Mouse (Mus musculus): Measurements from ENCODE around the gene Rrp12. TPM values are rescaled to one million over a fixed set of nuclear protein-coding genes. Genes with fewer than 3 reads are reported as not detected.

The Rrp12 gene
- polyA plus RNA-seq, 1 experiment from 2014 or later: 8.4 TPM

GRCm38 (mm10) chr19:41816410-41816809, 79.6 kb downstream of the Rrp12 start:
- Histone ChIP-seq H3K9me3 (replicated peaks; ENCODE audit: control insufficient read depth, low read length) (no peaks in the 10 kb centered on the region), H3K36me3 (ENCODE audit: control insufficient read depth, insufficient read depth, low read length) (no peaks in the 10 kb centered on the region), H3K9ac (ENCODE audit: low read length) (no peak overlapping the region), H3K4me1 (ENCODE audit: control insufficient read depth, insufficient read depth, low read length) (no peaks in the 10 kb centered on the region), H3K4me2 (ENCODE audit: low read length) (no peak overlapping the region), H3K27me3 (replicated peaks; ENCODE audit: control insufficient read depth, insufficient read depth, low read length) (no peaks in the 10 kb centered on the region), H3K4me3 (ENCODE audit: low read depth, low read length) (no peak overlapping the region), H3K27ac (ENCODE audit: low read depth, low read length) (no peak overlapping the region)
- ATAC-seq (no peak), DNase-seq (ENCODE audit: low spot score) (no peak)
- 73% methylated on average over 5 of the region's 5 CpGs for WGBS

- H3K9ac ChIP-seq (ENCODE audit: low read length): no peak overlapping the region
- H3K36me3 ChIP-seq (ENCODE audit: control insufficient read depth, insufficient read depth, low read length): no peaks in the 10 kb centered on the region
- no peaks in the 10 kb centered on the region for H3K4me1 ChIP-seq (ENCODE audit: control insufficient read depth, insufficient read depth, low read length)
- WGBS: 92% methylated on average over 4 of the region's 4 CpGs
- H3K4me2 ChIP-seq (ENCODE audit: low read length): no peak overlapping the region
- no peak for ATAC-seq
- no peak for DNase-seq (ENCODE audit: low spot score)
- no peaks in the 10 kb centered on the region for H3K27me3 ChIP-seq (replicated peaks; ENCODE audit: control insufficient read depth, insufficient read depth, low read length)
- no peaks in the 10 kb centered on the region for H3K9me3 ChIP-seq (replicated peaks; ENCODE audit: control insufficient read depth, low read length)
- no peak overlapping the region for H3K27ac ChIP-seq (ENCODE audit: low read depth, low read length)
- no peak overlapping the region for H3K4me3 ChIP-seq (ENCODE audit: low read depth, low read length)
Observed at GRCm38 (mm10) chr19:41813374-41813773, 82.6 kb downstream of the Rrp12 start.

Other genes with a start within 250 kb of the Rrp12 start
- 13.5 and 22.5 TPM in 2 replicates for gene Slit1, start 152.5 kb downstream of the Rrp12 start, polyA plus RNA-seq (2014; fragmentation: Nextera tagmentation; extraction: Ambion mirVana)
- 11.2 and 12.6 TPM in 2 replicates for gene Arhgap19, start 94.1 kb downstream of the Rrp12 start, polyA plus RNA-seq (2014; fragmentation: Nextera tagmentation; extraction: Ambion mirVana)
- gene Frat1, start 66.2 kb downstream of the Rrp12 start, polyA plus RNA-seq (2014; fragmentation: Nextera tagmentation; extraction: Ambion mirVana): 34.9 and 35.5 TPM in 2 replicates
- 7.2 and 8.6 TPM in 2 replicates for gene Frat2, start 48.0 kb downstream of the Rrp12 start, polyA plus RNA-seq (2014; fragmentation: Nextera tagmentation; extraction: Ambion mirVana)
- 505 and 522 TPM in 2 replicates for gene Pgam1, start 15.8 kb upstream of the Rrp12 start, polyA plus RNA-seq (2014; fragmentation: Nextera tagmentation; extraction: Ambion mirVana)
- gene Exosc1, start 37.2 kb upstream of the Rrp12 start, polyA plus RNA-seq (2014; fragmentation: Nextera tagmentation; extraction: Ambion mirVana): 69.0 and 76.2 TPM in 2 replicates
- gene Zdhhc16, start 37.3 kb upstream of the Rrp12 start, polyA plus RNA-seq (2014; fragmentation: Nextera tagmentation; extraction: Ambion mirVana): 77.2 and 83.7 TPM in 2 replicates
- gene Mms19, start 85.0 kb upstream of the Rrp12 start, polyA plus RNA-seq (2014; fragmentation: Nextera tagmentation; extraction: Ambion mirVana): 30.8 and 35.9 TPM in 2 replicates
- 5.4 and 6.7 TPM in 2 replicates for gene Ubtd1, start 85.6 kb upstream of the Rrp12 start, polyA plus RNA-seq (2014; fragmentation: Nextera tagmentation; extraction: Ambion mirVana)
- gene Ankrd2, start 139.8 kb upstream of the Rrp12 start, polyA plus RNA-seq (2014; fragmentation: Nextera tagmentation; extraction: Ambion mirVana): 0.47 TPM in 2 replicates
- gene Hoga1, start 149.4 kb upstream of the Rrp12 start, polyA plus RNA-seq (2014; fragmentation: Nextera tagmentation; extraction: Ambion mirVana): 0.76 and 0.90 TPM in 2 replicates
- gene 4933411K16Rik, start 156.1 kb upstream of the Rrp12 start, polyA plus RNA-seq (2014; fragmentation: Nextera tagmentation; extraction: Ambion mirVana): not detected in 2 replicates
- gene Morn4, start 190.2 kb upstream of the Rrp12 start, polyA plus RNA-seq (2014; fragmentation: Nextera tagmentation; extraction: Ambion mirVana): 166 TPM in 2 replicates
- gene Pi4k2a, start 194.3 kb upstream of the Rrp12 start, polyA plus RNA-seq (2014; fragmentation: Nextera tagmentation; extraction: Ambion mirVana): 13.2 and 19.5 TPM in 2 replicates
- gene Avpi1, start 232.9 kb upstream of the Rrp12 start, polyA plus RNA-seq (2014; fragmentation: Nextera tagmentation; extraction: Ambion mirVana): 9.5 and 13.0 TPM in 2 replicates